Mouse (Mus musculus): ENCODE results near the gene Sde2.
A peak's percentile ranks its signal among the peaks of the same experiment; 100 is the strongest.
"Not testable (repeated sequence)": the region's sequence is repeated elsewhere in the genome, so short reads cannot be mapped to it uniquely, and the experiment has no call there.

Gene Sde2

DNA sequence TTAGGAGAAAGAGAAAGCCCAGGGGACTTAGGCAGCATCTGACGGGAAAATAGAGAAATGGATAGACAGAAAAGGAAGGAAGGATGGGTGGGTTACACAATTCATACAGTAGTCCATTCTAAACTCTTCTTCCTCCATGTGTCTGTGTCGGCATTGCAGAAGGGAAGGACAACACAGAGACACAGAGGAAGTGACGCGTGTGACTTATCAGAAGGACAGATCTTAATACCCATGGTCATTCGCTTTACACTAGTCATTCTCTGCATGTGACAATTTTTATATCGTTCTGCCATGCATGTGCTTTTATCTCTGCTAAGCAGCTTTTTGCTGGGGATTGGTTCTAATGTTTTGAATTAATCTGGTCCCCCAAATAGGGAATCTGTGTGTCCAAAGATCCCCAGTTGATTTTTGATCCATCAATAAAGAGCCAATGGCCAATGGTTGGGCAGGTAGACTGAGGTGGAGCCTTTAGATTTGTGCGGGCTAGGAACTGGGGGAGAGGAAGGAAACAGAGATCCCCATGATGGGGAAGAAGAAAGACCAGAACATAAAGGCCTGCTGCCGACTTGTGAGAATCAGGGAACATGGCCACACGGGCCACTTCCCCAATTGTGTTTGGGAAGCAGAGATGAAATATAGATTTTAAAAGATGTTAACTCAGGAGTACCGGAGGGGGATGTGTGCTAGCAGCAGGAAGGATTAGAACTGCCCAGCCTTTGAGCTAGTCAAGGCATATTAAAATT lies 15.5 kb upstream of the Sde2 start:
- no peak for DNase-seq

- DNase-seq = not testable (repeated sequence)
Observed at GRCm38 (mm10) chr1:180836467-180836866, 14.5 kb upstream of the Sde2 start.

- no peak for DNase-seq
Observed at GRCm38 (mm10) chr1:180837186-180837585, 13.7 kb upstream of the Sde2 start.

- DNase-seq = no peak
Observed at GRCm38 (mm10) chr1:180838014-180838413, 12.9 kb upstream of the Sde2 start.

- DNase-seq = no peak
Observed at GRCm38 (mm10) chr1:180839201-180839910, 11.6 kb upstream of the Sde2 start.

DNA sequence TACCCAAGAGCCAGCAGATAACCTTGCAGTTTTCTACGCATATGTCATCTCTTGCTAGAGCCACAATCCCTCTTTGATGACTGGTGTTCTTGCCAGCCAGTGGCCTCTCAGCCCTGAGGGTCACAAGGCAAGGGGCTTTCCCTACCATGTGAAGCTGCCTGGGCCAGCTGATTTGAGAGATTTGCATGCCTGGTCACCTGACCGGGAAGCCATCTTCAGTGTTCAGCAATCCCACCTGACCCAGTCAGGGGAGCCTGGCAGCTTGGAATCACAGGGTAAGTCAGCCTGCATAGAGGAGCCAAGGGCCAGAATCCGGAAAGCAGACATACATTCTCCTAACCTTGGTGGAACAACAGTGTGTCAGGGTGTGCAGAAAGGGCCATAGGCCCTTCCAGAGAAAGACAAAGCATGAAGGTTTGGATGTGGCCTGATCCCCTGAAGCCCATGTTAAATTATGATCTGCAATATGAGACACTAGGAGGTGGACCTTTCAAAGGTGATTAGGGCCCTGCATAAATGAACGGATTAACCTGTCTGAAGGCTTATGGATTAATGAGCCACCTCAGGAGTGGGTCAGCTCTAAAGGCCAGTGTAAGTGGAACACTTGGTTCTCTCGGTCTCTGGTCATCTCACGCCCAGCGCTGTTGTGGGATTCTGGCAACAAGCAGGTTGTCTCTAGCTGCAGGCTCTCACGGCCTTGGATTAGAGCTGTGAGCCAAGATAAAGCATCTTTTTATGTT lies 9.2 kb upstream of the Sde2 start:
- DNase-seq = no peak

GRCm38 (mm10) chr1:180848114-180848510 lies 2.8 kb upstream of the Sde2 start:
- peak; percentile 72 to 77 for DNase-seq

GRCm38 (mm10) chr1:180848511-180849241 lies 2.3 kb upstream of the Sde2 start:
- DNase-seq = peak; percentile 40 to 61

DNA sequence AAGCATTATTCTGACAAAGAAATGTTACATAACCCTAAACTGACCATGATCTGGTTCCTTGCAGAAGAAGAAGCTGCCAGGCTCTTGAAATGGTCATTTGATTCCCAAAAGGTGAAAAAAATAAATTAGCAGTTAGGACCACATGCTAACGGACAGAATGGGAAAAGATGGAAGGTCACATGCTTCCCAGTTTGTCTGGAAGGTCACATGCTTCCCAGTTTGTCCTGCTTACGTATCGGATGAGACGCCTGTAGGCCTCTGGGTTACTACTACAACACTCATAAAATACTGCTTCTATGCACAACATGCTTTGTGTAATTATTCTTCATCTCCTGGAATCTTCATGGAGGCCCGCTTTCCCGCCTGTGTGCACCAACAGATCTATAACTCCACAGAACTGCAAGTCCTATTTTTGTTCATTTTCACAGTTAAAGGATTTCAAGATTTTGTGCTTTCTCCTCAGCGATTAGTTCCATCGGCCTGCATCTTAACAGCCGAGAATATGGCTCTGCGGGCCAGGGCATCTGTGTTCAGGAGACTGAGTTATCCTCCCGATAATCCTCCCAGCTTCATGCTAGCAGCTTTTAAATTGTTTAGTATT lies 1.1 kb upstream of the Sde2 start:
- DNase-seq = peak; percentile 24 to 55

DNA sequence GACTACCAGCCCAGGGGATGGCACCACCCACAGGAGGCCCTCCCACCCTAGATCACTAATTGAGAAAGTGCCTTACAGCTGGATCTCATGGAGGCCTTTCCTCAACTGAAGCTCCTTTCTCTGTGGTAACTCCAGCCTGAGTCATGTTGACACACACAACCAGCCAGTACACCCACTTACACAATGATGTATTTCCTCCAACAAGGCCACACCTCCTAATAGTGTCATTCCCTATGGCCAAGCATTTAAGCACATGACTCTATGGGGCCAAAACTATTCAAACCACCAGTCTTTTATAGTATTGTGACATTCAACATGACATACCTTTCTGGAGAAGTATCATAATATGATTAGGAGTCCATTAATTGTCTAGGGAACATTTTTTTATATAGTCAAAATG lies 7.8 kb downstream of the Sde2 start:
- DNase-seq = no peak

DNA sequence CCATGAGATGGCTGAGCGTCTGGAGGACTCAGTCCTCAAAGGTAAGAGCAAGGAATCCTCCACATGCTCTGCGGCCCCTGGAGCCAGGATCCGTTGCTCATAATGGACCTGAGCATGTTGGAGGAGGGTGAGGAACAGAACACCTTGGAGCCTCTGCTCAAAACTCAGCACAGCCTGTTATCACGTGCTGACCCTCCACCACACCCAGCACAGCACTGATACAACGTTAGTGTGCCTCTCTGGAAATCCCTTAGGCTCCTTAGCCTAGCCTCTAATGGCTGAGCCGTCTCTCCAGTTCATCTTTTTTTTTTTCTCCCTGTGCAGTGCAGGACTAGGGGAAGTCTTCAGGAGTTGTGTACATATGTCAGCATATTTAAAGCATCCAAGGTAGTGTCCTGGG lies 9.1 kb downstream of the Sde2 start:
- DNase-seq = no peak

GRCm38 (mm10) chr1:180863606-180864005 lies 12.7 kb downstream of the Sde2 start:
- peak; percentile 38 to 39 for DNase-seq

DNA sequence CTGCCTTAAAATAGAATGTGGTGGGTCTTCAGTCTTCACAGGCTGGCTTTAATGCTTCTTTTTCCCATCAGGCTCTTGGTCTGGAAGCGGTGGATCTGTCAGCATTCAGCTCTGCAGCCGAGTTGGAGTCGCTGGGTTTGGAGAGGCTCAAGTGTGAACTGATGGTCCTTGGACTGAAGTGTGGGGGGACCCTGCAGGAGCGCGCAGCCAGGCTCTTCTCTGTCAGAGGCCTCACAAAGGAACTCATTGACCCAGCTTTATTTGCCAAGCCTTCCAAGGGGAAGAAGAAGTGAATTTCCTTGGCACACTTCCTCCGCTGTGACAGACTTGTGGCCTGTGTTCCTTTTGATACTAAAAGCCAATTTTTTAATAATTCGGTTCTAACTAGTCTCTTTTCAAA lies 15.1 kb downstream of the Sde2 start:
- peak in 1 of 2 experiments; percentile 9 for DNase-seq

DNA sequence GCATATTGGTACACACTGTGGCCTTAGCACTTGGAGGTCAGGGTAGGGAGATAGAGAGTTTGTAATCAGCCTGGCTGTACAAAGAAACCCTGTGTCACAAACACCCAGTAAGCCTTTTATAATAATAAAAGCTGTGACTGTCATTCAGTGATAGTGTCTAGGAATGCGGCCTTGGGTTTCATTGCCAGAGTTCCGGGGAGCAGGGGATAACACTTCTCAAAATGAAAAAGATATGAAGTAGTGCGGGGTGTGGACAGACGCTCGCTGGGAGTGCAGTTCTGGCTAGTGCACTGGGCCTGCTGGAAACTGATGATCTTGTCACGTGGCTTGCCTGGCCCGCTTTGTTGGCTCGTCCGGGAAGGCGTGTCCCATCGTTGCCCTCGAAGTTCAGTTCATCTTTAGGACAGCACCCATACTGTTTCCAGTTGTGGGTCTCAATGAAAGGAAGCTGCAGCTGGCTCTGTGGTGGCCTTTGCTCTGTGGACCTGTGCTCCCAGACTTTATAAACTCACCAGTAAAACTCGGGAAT lies 19.3 kb downstream of the Sde2 start:
- no peak for DNase-seq

DNA sequence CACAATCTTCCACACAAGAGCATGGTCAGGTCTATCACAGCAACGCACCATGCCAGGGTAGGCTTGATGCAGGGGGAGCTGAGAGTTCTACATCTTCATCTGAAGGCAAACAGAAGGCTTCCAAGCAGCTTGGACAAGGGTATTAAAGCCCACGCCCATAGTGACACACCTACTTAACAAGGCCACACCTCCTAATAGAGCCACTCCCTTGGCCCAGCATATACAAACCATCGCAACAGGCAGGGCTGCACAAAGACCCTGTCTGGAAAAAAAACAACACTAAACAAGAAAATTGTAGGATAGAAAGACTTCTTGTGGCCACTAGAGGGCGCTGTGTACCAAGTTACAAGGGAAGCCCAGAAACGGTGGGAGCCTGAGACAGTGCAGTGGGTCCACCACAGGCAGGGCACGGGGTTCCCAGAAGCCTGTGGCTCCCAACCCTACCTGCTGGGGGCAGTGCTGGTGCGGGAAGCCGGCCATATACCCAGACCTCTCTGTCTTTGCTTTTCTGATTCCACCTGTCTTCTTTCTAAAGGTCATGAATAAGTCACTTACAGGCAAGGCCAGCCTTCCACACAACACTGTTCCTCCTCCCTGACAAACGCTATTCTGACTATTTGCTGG lies 23.0 kb downstream of the Sde2 start:
- peak; percentile 43 to 57 for DNase-seq

DNA sequence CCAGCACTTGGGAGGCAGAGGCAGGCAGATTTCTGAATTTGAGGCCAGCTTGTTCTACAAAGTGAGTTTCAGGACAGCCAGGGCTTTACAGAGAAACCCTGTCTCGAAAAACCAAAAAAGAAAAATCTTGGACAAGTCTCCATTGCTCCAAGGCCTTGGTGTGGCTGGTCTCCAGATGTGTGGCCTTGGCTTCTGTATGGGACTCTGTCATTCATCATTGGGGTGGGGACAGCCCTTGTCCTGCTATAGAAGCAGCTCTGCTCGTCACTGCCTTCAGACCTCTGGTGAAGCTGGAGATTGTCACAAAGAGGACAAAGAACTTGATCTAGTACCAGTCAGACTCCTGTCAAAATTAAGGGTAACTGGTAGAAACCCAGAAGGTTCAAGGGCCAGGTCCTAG lies 23.7 kb downstream of the Sde2 start:
- no peak for DNase-seq

DNA sequence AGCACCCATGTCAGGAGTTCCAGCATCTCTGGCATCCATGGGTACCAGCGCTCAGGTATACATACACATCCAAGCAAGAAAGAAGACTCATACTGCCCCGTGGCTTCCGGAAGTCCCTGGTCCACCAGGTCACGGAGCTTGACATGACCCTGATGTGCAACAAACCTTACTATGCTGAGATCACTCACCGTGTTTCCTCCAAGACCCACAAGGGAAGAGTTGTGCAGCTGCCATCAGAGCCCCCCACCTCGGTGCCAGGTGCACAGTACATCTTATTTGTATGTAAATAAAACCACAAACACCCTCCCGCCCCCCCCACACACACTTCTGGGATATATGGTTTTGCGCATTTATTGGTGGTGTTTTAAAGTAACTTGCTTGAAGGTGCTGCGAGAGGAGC lies 24.2 kb downstream of the Sde2 start:
- no peak for DNase-seq

DNA sequence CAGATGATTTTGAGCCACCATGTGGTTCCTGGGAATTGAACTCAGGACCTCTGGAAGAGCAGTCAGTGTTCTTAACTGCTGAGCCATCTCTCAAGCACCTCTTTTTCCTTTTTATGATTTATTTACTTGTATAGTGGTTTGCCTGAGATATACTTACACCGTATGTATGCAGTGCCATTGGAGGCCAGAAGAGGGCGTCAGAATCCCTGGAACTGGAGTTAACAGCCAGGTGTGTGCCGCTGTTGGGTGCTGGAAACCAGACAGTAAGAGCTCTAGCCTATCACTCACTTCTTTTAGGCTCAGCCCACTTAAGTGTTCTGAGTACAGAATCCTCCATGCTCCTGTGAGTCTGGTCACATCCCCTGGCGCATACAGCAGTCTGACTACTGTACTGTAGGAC lies 26.5 kb downstream of the Sde2 start:
- DNase-seq = no peak

DNA sequence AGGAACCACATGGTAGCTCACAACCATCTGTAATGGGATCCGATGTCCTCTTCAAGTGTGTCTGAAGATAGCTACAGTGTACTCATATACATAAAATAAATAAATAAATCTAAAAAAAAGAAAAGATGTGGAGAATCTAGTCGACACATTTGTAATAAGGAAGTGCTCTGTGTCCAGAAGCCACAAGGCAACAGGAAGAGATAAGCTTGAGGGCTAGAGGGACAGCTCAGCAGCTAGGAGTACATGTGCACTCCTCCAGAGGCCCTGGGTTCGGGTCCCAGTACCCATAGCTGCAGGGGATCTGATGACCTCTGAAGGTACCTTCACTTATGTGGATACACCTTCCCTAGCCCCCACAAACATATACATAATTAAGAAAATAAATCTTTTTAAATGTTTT lies 30.8 kb downstream of the Sde2 start:
- DNase-seq = no peak

DNA sequence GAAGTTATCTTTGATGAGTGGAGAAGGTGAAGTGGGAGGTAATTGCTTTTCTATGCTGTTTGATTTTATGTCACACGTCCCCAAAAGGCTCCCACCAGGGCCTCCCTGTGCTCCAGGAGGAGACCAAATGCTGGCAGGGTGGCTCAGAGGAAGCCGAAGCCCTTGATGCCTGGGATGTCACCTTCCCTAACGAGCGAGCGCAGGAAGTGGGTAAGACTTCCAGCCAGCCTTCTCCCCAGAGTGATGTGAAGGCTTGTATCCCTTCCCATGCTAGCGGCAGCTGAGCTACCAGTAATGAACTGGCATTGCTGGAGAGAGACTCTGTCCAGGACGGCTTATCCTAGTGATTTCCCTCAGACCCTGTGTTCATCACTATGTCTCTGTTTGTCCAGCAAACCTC lies 32.8 kb downstream of the Sde2 start:
- DNase-seq = no peak

DNA sequence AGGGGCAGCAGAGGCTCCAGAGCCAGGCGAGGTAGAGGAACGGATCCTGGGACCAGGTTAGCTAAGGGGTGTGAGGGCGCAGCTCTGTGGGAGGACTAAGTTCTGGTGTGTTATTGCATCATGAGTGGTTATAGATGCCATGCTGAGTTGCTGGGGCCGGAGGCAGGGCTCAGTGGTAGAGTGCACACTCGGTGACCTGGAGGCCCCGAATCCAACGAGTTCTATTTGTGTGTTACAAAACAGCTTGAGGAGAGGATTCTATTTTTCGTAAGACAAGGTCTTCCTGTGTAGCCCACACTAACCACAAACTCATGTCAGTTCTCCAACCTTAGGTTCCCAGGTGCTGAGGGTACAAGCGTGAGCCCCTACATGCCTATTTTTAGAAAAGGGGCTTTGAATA lies 33.6 kb downstream of the Sde2 start:
- no peak for DNase-seq

- no peak for DNase-seq
Observed at GRCm38 (mm10) chr1:180888556-180889042, 37.7 kb downstream of the Sde2 start.
